Mouse (Mus musculus): ENCODE results near the gene 1110065P20Rik. TPM values are rescaled to one million over a fixed set of nuclear protein-coding genes. Genes with fewer than 3 reads are reported as not detected.

1110065P20Rik gene
- polyA plus RNA-seq, 1 experiment from 2014 or later, result 59.4 TPM

DNA sequence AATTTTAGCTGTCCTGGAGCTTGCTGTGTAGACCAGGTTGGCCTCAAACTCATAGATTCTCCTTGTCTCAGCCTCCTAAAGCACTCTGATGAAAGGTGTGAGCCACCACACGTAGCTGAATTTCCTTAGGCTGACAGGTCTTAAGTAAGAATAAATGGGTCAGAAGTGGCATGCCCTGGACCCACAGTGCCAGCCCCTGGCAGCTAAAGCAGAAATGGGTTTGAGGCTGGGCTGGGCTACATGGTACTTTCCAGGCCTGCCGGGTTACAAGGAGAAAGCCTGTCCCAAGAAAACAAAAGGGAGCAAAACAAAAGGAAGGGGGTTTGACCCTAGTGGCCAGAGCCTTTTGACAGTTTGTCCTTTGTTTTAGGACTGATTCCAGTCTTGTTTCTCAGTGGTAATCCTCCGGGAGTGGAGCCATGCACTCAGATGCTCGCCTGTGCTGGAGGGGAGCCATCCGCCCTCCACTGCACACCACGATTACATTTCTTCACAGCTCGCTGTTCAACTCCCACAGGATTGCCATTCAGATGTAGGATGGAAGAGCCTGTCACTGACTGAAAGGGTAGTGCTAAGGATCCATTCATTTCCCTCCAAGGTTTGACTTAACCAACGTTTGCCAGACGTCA is 39.5 kb downstream of the 1110065P20Rik start:
- H3K9ac ChIP-seq (ENCODE audit: low read depth, low read length), result peak overlapping the region; percentile 17; the same call in 1 of the 2 replicates
- peaks cover 27% of the 10 kb centered on the region; the same call in 1 of the 2 replicates for H3K36me3 ChIP-seq (ENCODE audit: control insufficient read depth, insufficient read depth)
- WGBS, result 74% methylated on average over 9 of the region's 9 CpGs
- no peak for TF ChIP-seq CTCF (IDR thresholded peaks at IDR 0.05; ENCODE audit: low read depth)
- no peak overlapping the region for H3K27ac ChIP-seq (ENCODE audit: low read depth, low read length)
- no peak overlapping the region for H3K4me2 ChIP-seq (replicated peaks; ENCODE audit: low read depth)
- H3K4me3 ChIP-seq (ENCODE audit: low read depth, low read length), result no peak overlapping the region
- ATAC-seq, result no peak
- no peaks in the 10 kb centered on the region for H3K27me3 ChIP-seq (replicated peaks; ENCODE audit: control insufficient read depth, insufficient read depth, low read length)
- no peaks in the 10 kb centered on the region for H3K4me1 ChIP-seq (replicated peaks; ENCODE audit: control insufficient read depth, insufficient read depth, low read length)
- no peaks in the 10 kb centered on the region for H3K9me3 ChIP-seq (ENCODE audit: control insufficient read depth)

DNA sequence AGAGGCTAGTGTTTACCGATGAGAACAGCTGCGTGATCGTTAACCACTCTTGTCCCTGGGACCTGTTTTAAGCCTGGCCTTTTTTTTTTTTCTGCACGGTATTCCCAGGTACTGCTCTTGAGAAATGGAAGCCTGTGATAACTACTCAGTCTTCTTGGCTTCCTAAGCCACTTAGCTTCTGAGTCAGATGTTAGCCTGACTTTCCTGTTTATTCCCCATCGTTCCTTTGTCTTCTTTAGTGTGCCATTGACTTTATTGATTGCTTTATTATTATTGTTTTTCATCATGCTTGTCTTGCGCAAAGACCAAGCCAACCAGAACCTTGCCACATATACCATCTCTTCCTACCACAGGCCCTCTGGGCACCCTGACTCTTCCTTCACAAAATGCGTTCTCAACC is 40.9 kb downstream of the 1110065P20Rik start:
- H3K4me2 ChIP-seq (replicated peaks; ENCODE audit: low read depth), result no peak overlapping the region
- WGBS, result 79% methylated on average over 7 of the region's 7 CpGs

DNA sequence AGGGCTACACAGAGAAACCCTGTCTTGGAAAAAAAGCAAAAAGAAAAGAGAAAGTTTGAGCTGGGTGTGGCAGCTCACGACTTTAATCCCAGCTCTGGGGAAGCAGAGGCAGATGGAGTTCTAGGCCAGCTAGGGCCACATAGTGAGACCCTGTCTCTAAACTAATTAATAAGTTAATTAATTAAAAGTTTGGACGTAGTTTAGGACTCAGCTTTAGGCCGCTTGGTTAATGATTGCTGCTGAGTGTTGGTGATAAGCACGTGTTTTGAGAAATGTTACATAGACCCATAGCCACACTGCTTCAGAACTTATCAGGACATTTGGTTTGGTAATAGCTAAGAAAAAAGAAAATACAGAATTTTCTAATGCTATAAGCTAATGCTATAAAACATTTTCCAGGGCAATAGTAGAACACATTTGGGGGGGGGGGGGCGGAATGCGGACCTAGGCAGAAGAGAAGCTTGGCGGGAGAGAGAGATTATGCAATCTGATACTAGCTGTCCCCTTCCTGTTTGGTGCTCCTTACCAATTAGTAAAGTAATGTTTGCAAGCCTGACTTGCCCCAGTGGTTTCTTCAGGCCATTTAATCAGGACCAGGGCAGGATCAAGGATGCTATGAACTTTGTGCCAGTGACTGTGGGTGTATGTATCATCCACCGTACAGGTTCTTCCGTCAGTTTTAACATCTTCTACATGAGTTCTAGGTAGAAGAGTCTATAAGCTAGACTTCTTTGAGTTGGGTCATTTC is 41.7 kb downstream of the 1110065P20Rik start:
- peaks cover 44% of the 10 kb centered on the region for H3K36me3 ChIP-seq (ENCODE audit: control insufficient read depth, insufficient read depth)
- no peak overlapping the region for H3K9ac ChIP-seq (ENCODE audit: low read depth, low read length)
- H3K27me3 ChIP-seq (replicated peaks; ENCODE audit: control insufficient read depth, insufficient read depth, low read length), result no peaks in the 10 kb centered on the region
- no peak overlapping the region for H3K4me2 ChIP-seq (replicated peaks; ENCODE audit: low read depth)
- H3K9me3 ChIP-seq (ENCODE audit: control insufficient read depth), result no peaks in the 10 kb centered on the region
- no peak overlapping the region for H3K4me3 ChIP-seq (ENCODE audit: low read depth, low read length)
- no peaks in the 10 kb centered on the region for H3K4me1 ChIP-seq (replicated peaks; ENCODE audit: control insufficient read depth, insufficient read depth, low read length)
- WGBS, result 66% methylated on average over 9 of the region's 9 CpGs
- TF ChIP-seq CTCF (IDR thresholded peaks at IDR 0.05; ENCODE audit: low read depth), result no peak
- no peak for ATAC-seq
- no peak overlapping the region for H3K27ac ChIP-seq (ENCODE audit: low read depth, low read length)

More for the DNA sequence above, 40.9 kb downstream of the 1110065P20Rik start:
- H3K27ac ChIP-seq (ENCODE audit: low read depth, low read length), result no peak overlapping the region
- no peak for TF ChIP-seq CTCF (IDR thresholded peaks at IDR 0.05; ENCODE audit: low read depth)
- H3K27me3 ChIP-seq (replicated peaks; ENCODE audit: control insufficient read depth, insufficient read depth, low read length), result no peaks in the 10 kb centered on the region
- no peak overlapping the region for H3K9ac ChIP-seq (ENCODE audit: low read depth, low read length)
- H3K9me3 ChIP-seq (ENCODE audit: control insufficient read depth), result no peaks in the 10 kb centered on the region
- ATAC-seq, result no peak
- H3K4me3 ChIP-seq (ENCODE audit: low read depth, low read length), result no peak overlapping the region
- H3K36me3 ChIP-seq (ENCODE audit: control insufficient read depth, insufficient read depth), result peaks cover 41% of the 10 kb centered on the region
- H3K4me1 ChIP-seq (replicated peaks; ENCODE audit: control insufficient read depth, insufficient read depth, low read length), result no peaks in the 10 kb centered on the region

DNA sequence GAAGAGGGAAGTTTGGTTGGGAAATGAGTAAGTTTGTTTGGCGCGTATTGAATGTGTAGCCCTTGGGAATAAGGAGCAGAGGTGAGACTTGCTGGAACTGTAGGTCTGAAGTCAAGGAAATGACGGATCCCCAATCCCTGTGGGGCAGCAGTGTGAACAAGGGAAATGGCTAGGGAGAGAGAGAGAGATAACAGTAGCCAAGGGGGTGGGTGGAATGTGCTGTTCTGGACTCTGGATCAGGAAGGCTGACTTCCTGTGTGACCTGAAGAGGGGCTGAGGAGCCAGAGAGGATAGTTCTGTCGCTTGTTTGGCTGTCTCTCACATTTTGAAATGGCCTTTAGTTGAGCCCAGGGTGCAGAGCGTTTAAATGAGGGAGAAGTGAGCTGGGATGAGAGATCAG is 42.5 kb downstream of the 1110065P20Rik start:
- 71% methylated on average over 5 of the region's 5 CpGs for WGBS
- Histone ChIP-seq H3K4me2 (replicated peaks; ENCODE audit: low read depth) (no peak overlapping the region), H3K27ac (ENCODE audit: low read depth, low read length) (peak overlapping the region; percentile 21; the same call in 1 of the 2 replicates), H3K27me3 (replicated peaks; ENCODE audit: control insufficient read depth, insufficient read depth, low read length) (no peaks in the 10 kb centered on the region), H3K9me3 (ENCODE audit: control insufficient read depth) (no peaks in the 10 kb centered on the region), H3K4me1 (replicated peaks; ENCODE audit: control insufficient read depth, insufficient read depth, low read length) (no peaks in the 10 kb centered on the region), H3K9ac (ENCODE audit: low read depth, low read length) (no peak overlapping the region), H3K4me3 (ENCODE audit: low read depth, low read length) (no peak overlapping the region), H3K36me3 (ENCODE audit: control insufficient read depth, insufficient read depth) (peaks cover 44% of the 10 kb centered on the region)
- ATAC-seq, result no peak
- TF ChIP-seq CTCF (IDR thresholded peaks at IDR 0.05; ENCODE audit: low read depth), result no peak

DNA sequence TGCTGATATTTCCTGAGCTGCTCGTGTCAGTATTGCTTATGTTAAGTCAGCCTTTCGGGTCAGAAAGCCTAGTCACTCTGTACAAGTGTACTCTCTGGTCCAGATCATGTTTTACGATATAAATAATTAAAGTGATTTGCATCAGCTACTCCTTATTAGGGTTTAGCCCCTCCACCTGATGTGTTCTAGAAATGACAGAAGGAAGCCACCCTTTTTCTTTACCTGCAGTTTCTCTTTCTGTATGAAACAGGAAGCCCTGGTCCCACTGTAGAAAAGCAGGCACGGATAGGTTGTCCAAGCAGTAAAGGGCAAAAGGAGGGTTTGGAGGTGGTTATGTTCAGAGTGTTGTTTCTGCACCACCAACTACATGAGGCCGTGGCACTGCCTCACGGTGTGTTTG is 47.6 kb downstream of the 1110065P20Rik start:
- Histone ChIP-seq H3K9ac (ENCODE audit: low read depth, low read length) (no peak overlapping the region), H3K4me3 (ENCODE audit: low read depth, low read length) (peak overlapping the region; percentile 82), H3K4me2 (replicated peaks; ENCODE audit: low read depth) (peak overlapping the region; percentile 76), H3K27me3 (replicated peaks; ENCODE audit: control insufficient read depth, insufficient read depth, low read length) (no peaks in the 10 kb centered on the region), H3K4me1 (replicated peaks; ENCODE audit: control insufficient read depth, insufficient read depth, low read length) (peaks cover 5% of the 10 kb centered on the region; the same call in 1 of the 2 replicates), H3K27ac (ENCODE audit: low read depth, low read length) (no peak overlapping the region), H3K36me3 (ENCODE audit: control insufficient read depth, insufficient read depth) (peaks cover 49% of the 10 kb centered on the region), H3K9me3 (ENCODE audit: control insufficient read depth) (no peaks in the 10 kb centered on the region)
- ATAC-seq, result no peak
- 73% methylated on average over 6 of the region's 6 CpGs for WGBS
- TF ChIP-seq CTCF (IDR thresholded peaks at IDR 0.05; ENCODE audit: low read depth), result no peak
